Mouse (Mus musculus) erythroblast, embryonic 14.5 days (primary cell): ENCODE measurements around the gene Prkch.

Experiments used
- GATA1 ChIP-seq: IDR thresholded peaks from 2 replicates; pipeline ENCODE4 v1.6.1; 2012; ENCODE audit warnings: low read length, inconsistent platforms, mixed read lengths
- TAL1 ChIP-seq: IDR thresholded peaks from 3 replicates; pipeline ENCODE4 v1.6.1; 2012; ENCODE audit warnings: low read length, inconsistent platforms, mixed read lengths

- TF ChIP-seq GATA1, result no peak
- TF ChIP-seq TAL1, result no peak
Measured at GRCm38 (mm10) chr12:73777673-73778072, 193.1 kb downstream of the Prkch start.
